Mouse (Mus musculus) left cerebral cortex, postnatal 10 days (tissue): Measurements from ENCODE around the gene Gm20605. TPM values are rescaled to one million over a fixed set of nuclear protein-coding genes. Genes with fewer than 3 reads are reported as not detected.
A peak's percentile ranks its signal among the peaks of the same experiment; 100 is the strongest.

Experiments
- DNase-seq, 2 experiments: peaks; one replicate each; pipeline ENCODE4 v3.0.0; 2021 to 2022; ENCODE audit warnings: low spot score in 2 of 2, mixed read lengths in 1 of 2; ENCODE audit errors: extremely low spot score in 1 of 2
- intact Hi-C: fragments of 180-260 bp; cut with DNase I; formaldehyde crosslinking; loops from one replicate; pipeline ENCODE4 v1.15.1; 2025
- total RNA-seq, 2 experiments: library from RNA; stranded (reverse); gene quantifications; 2 replicates each; pipeline ENCODE4 v1.2.3; 2021

Gm20605 gene
- total RNA-seq, 2 experiments from 2014 or later: 4.4 to 5.6 TPM

GRCm38 (mm10) chr5:137679726-137680125 lies 50.8 kb downstream of the Gm20605 start:
- DNase-seq: no peak
- intact Hi-C loops: loop anchor here (5.0 kb wide), 1 partner anchor 58 kb away; no protein-coding TSS in a partner anchor

GRCm38 (mm10) chr5:137682526-137682925 lies 53.6 kb downstream of the Gm20605 start:
- no peak for DNase-seq
- intact Hi-C loops: loop anchor here (5.0 kb wide), 1 partner anchor 55 kb away; no protein-coding TSS in a partner anchor

GRCm38 (mm10) chr5:137683388-137684293 lies 54.7 kb downstream of the Gm20605 start:
- peak in 1 of 2 experiments; percentile 55 for DNase-seq
- intact Hi-C loops: loop anchor here (5.0 kb wide), 1 partner anchor 54 kb away; no protein-coding TSS in a partner anchor

GRCm38 (mm10) chr5:137684294-137685123 lies 55.5 kb downstream of the Gm20605 start, which contains the start of gene Agfg2:
TSS of gene Agfg2 (minus strand) at chr5:137684726.
- intact Hi-C loops: loop anchor here (5.0 kb wide), 1 partner anchor 53 kb away; no protein-coding TSS in a partner anchor
- DNase-seq: peak; percentile 100

GRCm38 (mm10) chr5:137685653-137686052 lies 56.7 kb downstream of the Gm20605 start:
- intact Hi-C loops: no loop called here
- no peak for DNase-seq

GRCm38 (mm10) chr5:137686127-137686790 lies 57.3 kb downstream of the Gm20605 start:
- intact Hi-C loops: no loop called here
- DNase-seq: no peak

GRCm38 (mm10) chr5:137689974-137690373 lies 61.0 kb downstream of the Gm20605 start:
- DNase-seq: no peak
- intact Hi-C loops: no loop called here

GRCm38 (mm10) chr5:137690531-137690930 lies 61.6 kb downstream of the Gm20605 start:
- DNase-seq: no peak
- intact Hi-C loops: no loop called here

- intact Hi-C loops: no loop called here
- no peak for DNase-seq
Measured at GRCm38 (mm10) chr5:137691881-137692280, 62.9 kb downstream of the Gm20605 start.

Other genes with a start within 250 kb of the Gm20605 start
- under 1 TPM; 0.47 to 0.69 TPM for gene Zan, start 152.1 kb upstream of the Gm20605 start, total RNA-seq
- gene Pop7, start 126.7 kb upstream of the Gm20605 start, total RNA-seq: 10 to 100 TPM; 36.5 to 36.8 TPM
- 10 to 100 TPM; 43.0 TPM for gene Gigyf1, start 110.6 kb upstream of the Gm20605 start, total RNA-seq
- not detected for gene Epo, start 95.9 kb upstream of the Gm20605 start, total RNA-seq
- gene Gnb2, start 95.7 kb upstream of the Gm20605 start, total RNA-seq: 1,000 to 10,000 TPM in 1 of 2 experiments, 100 to 1,000 TPM in 1; 996 to 1,005 TPM
- 100 to 1,000 TPM; 151 to 152 TPM for gene Actl6b, start 75.7 kb upstream of the Gm20605 start, total RNA-seq
- 10 to 100 TPM; 23.7 to 26.7 TPM for gene Tfr2, start 59.3 kb upstream of the Gm20605 start, total RNA-seq
- gene Mospd3, start 28.1 kb upstream of the Gm20605 start, total RNA-seq: 10 to 100 TPM; 38.8 to 43.1 TPM
- gene Pcolce, start 15.4 kb upstream of the Gm20605 start, total RNA-seq: 10 to 100 TPM; 11.4 to 12.3 TPM
- under 1 TPM; 0.19 to 0.26 TPM for gene Fbxo24, start 173 bp upstream of the Gm20605 start, total RNA-seq
- 10 to 100 TPM; 15.1 to 15.6 TPM for gene Lrch4, start 54 bp upstream of the Gm20605 start, total RNA-seq
- gene Sap25, start 12.2 kb downstream of the Gm20605 start, total RNA-seq: 1 to 10 TPM; 2.7 to 4.5 TPM
- gene Irs3, start 16.5 kb downstream of the Gm20605 start, total RNA-seq: under 1 TPM in 1 of 2 experiments, not detected in 1; 0.36 TPM
- gene Agfg2, start 55.6 kb downstream of the Gm20605 start, total RNA-seq: 10 to 100 TPM; 33.3 to 36.5 TPM
- gene Nyap1, start 112.4 kb downstream of the Gm20605 start, total RNA-seq: 100 to 1,000 TPM; 116 to 119 TPM
- 100 to 1,000 TPM; 112 to 120 TPM for gene Tsc22d4, start 116.6 kb downstream of the Gm20605 start, total RNA-seq
- 10 to 100 TPM; 28.0 to 28.7 TPM for gene Ppp1r35, start 149.7 kb downstream of the Gm20605 start, total RNA-seq
- gene Mepce, start 158.5 kb downstream of the Gm20605 start, total RNA-seq: 10 to 100 TPM; 30.1 to 35.3 TPM
- 1 to 10 TPM; 5.7 to 6.0 TPM for gene Zcwpw1, start 158.6 kb downstream of the Gm20605 start, total RNA-seq
- gene Pilra, start 207.1 kb downstream of the Gm20605 start, total RNA-seq: 1 to 10 TPM in 1 of 2 experiments, under 1 TPM in 1; 0.71 to 1.2 TPM
- not detected for gene Pilrb1, start 228.9 kb downstream of the Gm20605 start, total RNA-seq
- not detected for gene Pilrb2, start 242.6 kb downstream of the Gm20605 start, total RNA-seq